Mouse (Mus musculus): Measurements from ENCODE around the gene Apeh.

DNA sequence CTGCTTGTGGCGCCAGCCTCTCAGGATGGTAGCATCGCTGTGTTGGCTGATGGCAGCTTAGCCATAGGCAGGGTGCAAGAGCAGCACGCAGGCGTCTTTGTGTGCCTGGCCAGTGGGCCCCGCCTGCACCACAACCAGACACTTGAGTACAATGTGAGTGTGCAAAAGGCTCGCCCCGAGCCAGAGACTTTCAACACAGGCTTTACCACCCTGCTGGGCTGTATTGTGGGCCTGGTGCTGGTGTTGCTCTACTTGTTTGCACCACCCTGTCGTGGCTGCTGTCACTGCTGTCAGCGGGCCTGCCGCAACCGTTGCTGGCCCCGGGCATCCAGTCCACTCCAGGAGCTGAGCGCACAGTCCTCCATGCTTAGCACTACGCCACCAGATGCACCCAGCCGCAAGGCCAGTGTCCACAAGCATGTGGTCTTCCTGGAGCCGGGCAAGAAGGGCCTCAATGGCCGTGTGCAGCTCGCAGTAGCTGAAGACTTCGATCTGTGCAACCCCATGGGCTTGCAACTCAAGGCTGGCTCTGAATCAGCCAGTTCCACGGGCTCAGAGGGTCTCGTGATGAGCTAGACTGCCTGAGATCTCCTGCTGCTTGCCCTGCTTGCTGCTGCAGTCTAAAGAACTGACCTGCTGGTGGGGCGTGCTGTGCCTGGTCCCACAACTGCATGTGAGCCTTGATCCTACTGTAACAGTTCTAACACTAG is 39.9 kb downstream of the Apeh start:
- no peak for TF ChIP-seq CTCF (IDR thresholded peaks at IDR 0.05; ENCODE audit: low read depth)
- TF ChIP-seq EP300 (IDR thresholded peaks at IDR 0.05; ENCODE audit: low read depth), result no peak

All from liver, embryonic 14.5 days (tissue).